Mouse (Mus musculus) cerebellum, postnatal 25 days (tissue): ENCODE measurements around the gene Olfr943.

Source experiments
- DNase-seq, 2 experiments: peaks; one replicate each; pipeline ENCODE4 v3.0.0; 2021; ENCODE audit warnings: mixed read lengths in 2 of 2

The Olfr943 gene

DNA sequence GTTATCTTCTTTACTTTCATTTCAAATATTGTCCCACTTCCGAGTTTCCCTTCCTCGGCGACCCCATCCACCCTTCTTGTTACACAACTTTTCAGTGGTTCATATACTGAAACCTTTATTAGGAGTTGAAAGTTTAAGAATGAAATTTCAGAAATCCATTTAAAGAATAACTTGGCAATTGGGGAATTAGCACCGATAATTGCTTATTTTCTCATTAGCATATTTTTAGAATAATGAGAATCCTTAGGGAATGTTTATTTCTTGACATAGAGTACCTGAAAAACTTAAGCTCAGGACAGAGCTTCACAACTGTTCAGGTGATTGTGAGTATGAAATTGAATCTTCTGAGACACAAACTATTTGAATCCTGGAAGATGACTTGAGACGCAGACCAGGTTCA lies at the start of gene Olfr943:
Olfr943 (plus strand) TSS at position 301 of the 400 bp plus-strand sequence.
- DNase-seq, result no peak

DNA sequence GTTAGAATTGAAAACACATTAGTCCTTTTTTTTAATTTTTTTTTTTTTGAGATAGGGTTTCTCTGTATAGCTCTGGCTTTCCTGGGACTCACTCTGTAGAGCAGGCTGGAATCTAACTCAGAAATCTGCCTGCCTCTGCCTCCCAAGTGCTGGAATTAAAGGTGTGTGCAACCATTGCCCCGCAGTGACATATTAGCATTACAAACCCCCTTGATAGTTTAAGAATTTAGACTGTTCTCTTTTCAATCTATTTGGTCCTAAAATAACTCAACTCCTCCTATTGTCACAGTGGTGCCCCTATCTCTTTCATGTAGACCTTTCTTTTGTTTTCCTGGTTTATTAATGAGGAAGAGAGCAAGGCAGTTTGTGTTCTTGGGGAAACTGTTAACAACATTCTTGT lies 38.8 kb upstream of the Olfr943 start:
- DNase-seq, result no peak

DNA sequence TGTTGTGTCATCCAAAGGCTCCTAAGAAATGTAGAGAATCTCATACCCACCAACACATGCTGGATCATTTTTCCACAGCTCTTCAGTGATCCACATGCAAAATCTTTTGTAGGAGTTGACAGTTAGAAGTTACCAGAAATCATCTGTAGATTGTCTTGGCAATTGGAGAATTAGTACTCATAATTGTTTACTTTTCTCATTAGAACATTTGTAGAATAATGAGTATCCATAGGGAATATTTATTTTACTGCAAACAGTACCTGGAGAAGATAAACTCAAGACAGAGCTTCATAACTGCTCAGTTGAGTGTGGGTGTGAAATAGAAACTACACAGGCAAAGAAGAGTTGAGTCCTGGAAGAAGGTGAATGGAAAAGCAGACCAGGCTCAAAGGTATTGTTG lies 38.3 kb upstream of the Olfr943 start, which contains the start of gene Olfr27:
Olfr27 (plus strand) TSS at position 301 of the 400 bp plus-strand sequence.
- DNase-seq, result no peak

DNA sequence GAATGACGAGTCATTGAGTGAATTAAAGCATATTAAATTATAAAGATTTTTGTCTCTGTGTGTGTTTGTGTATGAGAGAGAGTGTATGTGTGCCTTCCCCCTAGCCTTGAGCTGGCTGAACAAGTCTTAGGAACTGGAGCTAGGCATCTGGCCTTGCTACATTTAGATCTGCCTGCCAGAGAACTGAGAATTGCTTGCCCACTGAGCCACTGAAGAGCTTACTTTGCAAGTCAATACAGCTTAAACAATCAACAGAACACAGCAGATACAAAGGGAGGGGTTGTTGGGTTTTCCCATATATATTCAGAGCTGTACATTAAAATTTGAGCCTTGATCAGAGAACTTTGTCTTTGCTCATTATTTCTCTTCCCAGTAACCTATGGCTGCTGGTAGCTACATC lies 13.7 kb upstream of the Olfr943 start:
- no peak for DNase-seq

DNA sequence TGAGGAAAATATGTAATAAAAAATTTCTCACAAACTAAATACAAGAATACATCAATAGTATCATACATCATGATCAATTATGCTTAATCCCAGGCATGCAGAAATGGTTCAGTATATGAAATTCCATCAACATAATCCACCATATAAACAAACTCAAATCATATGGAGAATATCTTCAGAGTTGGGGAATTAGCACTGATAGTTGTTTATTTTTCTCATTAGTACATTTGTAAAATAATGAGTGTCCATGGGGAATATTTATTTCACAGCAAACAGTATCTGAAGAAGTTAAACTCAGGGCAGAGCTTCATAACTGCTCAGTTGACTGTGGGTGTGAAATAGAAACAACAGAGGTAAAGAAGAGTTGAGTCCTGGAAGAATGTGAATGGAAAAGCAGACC lies 35.5 kb downstream of the Olfr943 start, which contains the start of gene Olfr944:
Olfr944 (plus strand) TSS at position 301 of the 400 bp plus-strand sequence.
- no peak for DNase-seq
